Mouse (Mus musculus) right cerebral cortex, adult 18-20 months (tissue): Measurements from ENCODE around the gene Gm4884.
"Not testable (repeated sequence)": the region's sequence is repeated elsewhere in the genome, so short reads cannot be mapped to it uniquely, and the experiment has no call there.

ENCODE experiments used
- DNase-seq: peaks from one replicate; pipeline ENCODE4 v3.0.0; 2022; ENCODE audit warnings: mixed read lengths

The Gm4884 gene

GRCm38 (mm10) chr7:41032419-41032818 is at the start of gene Gm4884:
Gene Gm4884 (plus strand): TSS chr7:41032719.
- DNase-seq = not testable (repeated sequence)

GRCm38 (mm10) chr7:40987243-40987642 is 45.3 kb upstream of the Gm4884 start, which contains the start of gene 4930433I11Rik:
Gene 4930433I11Rik (plus strand): TSS chr7:40987543.
- DNase-seq = no peak

- not testable (repeated sequence) for DNase-seq
Observed at GRCm38 (mm10) chr7:41044058-41044457, 11.5 kb downstream of the Gm4884 start.
